Mouse (Mus musculus): ENCODE measurements around the gene Cib4. TPM values are rescaled to one million over a fixed set of nuclear protein-coding genes. Genes with fewer than 3 reads are reported as not detected.

Cib4 gene
- polyA plus RNA-seq, 2 experiments = 0.20 TPM; not detected in 1

- ATAC-seq (ENCODE audit: low FRiP score, low read depth) = no peak
- peak; percentile 49 for DNase-seq (ENCODE audit: low spot score)
- H3K27me3 ChIP-seq (ENCODE audit: control insufficient read depth, insufficient read depth, low read length) = no peaks in the 10 kb centered on the region
- no peaks in the 10 kb centered on the region for H3K36me3 ChIP-seq (ENCODE audit: control insufficient read depth, insufficient read depth, low read length)
- H3K4me2 ChIP-seq (replicated peaks; ENCODE audit: low read depth, low read length, severe bottlenecking) = no peak overlapping the region
- no peaks in the 10 kb centered on the region for H3K9me3 ChIP-seq (ENCODE audit: control insufficient read depth, low read length)
- H3K4me3 ChIP-seq (replicated peaks; ENCODE audit: low read length) = no peak overlapping the region
- TF ChIP-seq POLR2A (IDR thresholded peaks at IDR 0.05; ENCODE audit: borderline replicate concordance, extremely low read depth, insufficient read depth, insufficient read length) = no peak
- peaks cover 3% of the 10 kb centered on the region; the same call in 1 of the 2 replicates for H3K4me1 ChIP-seq (ENCODE audit: control insufficient read depth, insufficient read depth, low read length)
- H3K9ac ChIP-seq (ENCODE audit: low read depth, low read length, severe bottlenecking) = no peak overlapping the region
- no peak overlapping the region for H3K27ac ChIP-seq (replicated peaks; ENCODE audit: low read depth, low read length)
- 45% methylated on average over 9 of the region's 9 CpGs for WGBS
Measured at GRCm38 (mm10) chr5:30550334-30551021, 4.8 kb upstream of the Cib4 start.

DNA sequence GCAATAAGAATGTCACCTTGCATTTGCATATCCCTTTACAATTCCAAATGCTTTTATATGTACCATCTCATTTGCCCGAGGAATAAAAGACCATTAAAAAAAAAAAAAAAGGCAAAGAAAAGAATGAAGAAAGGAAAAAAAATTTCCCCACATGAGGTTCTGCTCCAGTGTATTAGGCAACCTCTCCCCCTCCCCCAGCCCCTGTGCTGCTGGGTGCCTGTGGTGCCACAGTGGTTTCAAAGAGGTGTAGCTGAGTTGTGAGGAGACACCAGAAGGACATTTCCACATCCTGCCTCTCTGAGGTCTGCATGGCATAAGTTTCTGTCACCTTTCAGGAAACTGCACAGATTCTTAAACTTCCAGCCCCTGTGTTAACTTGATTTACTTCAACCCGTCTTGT, 3.0 kb upstream of the Cib4 start:
- Histone ChIP-seq H3K27ac (replicated peaks; ENCODE audit: low read depth, low read length) (no peak overlapping the region), H3K4me1 (ENCODE audit: control insufficient read depth, insufficient read depth, low read length) (peaks cover 3% of the 10 kb centered on the region; the same call in 1 of the 2 replicates), H3K9ac (ENCODE audit: low read depth, low read length, severe bottlenecking) (no peak overlapping the region), H3K27me3 (ENCODE audit: control insufficient read depth, insufficient read depth, low read length) (no peaks in the 10 kb centered on the region), H3K4me3 (replicated peaks; ENCODE audit: low read length) (no peak overlapping the region), H3K9me3 (ENCODE audit: control insufficient read depth, low read length) (no peaks in the 10 kb centered on the region), H3K4me2 (replicated peaks; ENCODE audit: low read depth, low read length, severe bottlenecking) (no peak overlapping the region), H3K36me3 (ENCODE audit: control insufficient read depth, insufficient read depth, low read length) (no peaks in the 10 kb centered on the region)
- no peak for DNase-seq (ENCODE audit: low spot score)
- WGBS = 49% methylated on average over 2 of the region's 2 CpGs
- TF ChIP-seq POLR2A (IDR thresholded peaks at IDR 0.05; ENCODE audit: borderline replicate concordance, extremely low read depth, insufficient read depth, insufficient read length) = no peak
- no peak for ATAC-seq (ENCODE audit: low FRiP score, low read depth)

DNA sequence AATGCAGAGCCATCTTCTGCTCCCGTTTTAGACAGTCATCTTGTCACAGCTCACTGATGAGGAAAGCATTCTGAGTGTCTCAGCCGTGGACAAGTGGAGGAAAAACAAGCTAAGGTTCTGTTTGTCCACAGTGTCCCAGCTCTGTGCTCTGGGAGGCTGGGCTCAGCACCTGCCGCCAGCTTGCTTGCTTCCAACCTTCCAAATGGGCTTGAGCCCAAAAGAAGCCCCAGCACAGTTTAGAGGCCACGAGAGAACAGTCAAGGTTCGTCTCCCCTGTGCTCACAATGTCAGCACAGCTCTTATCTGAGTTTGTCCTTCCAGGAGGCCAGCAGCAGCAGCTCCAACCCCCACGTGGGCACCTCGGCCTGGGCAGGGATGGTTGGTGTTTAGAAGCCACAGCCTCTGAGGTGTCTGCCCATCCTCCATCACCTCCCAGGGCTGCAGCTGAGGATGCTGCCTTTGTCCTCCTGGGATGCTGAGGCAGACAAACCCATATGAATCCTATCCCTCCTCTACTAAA, 9.5 kb downstream of the Cib4 start:
- no peak for TF ChIP-seq POLR2A (IDR thresholded peaks at IDR 0.05; ENCODE audit: borderline replicate concordance, extremely low read depth, insufficient read depth, insufficient read length)
- H3K27ac ChIP-seq (replicated peaks; ENCODE audit: low read depth, low read length) = no peak overlapping the region
- H3K36me3 ChIP-seq (ENCODE audit: control insufficient read depth, insufficient read depth, low read length) = no peaks in the 10 kb centered on the region
- no peak overlapping the region for H3K4me3 ChIP-seq (replicated peaks; ENCODE audit: low read length)
- H3K4me2 ChIP-seq (replicated peaks; ENCODE audit: low read depth, low read length, severe bottlenecking) = no peak overlapping the region
- no peaks in the 10 kb centered on the region for H3K4me1 ChIP-seq (ENCODE audit: control insufficient read depth, insufficient read depth, low read length)
- ATAC-seq (ENCODE audit: low FRiP score, low read depth) (no peak), DNase-seq (ENCODE audit: low spot score) (no peak)
- H3K9me3 ChIP-seq (ENCODE audit: control insufficient read depth, low read length) = no peaks in the 10 kb centered on the region
- H3K27me3 ChIP-seq (ENCODE audit: control insufficient read depth, insufficient read depth, low read length) = no peaks in the 10 kb centered on the region
- 63% methylated on average over 7 of the region's 7 CpGs for WGBS
- H3K9ac ChIP-seq (ENCODE audit: low read depth, low read length, severe bottlenecking) = no peak overlapping the region

DNA sequence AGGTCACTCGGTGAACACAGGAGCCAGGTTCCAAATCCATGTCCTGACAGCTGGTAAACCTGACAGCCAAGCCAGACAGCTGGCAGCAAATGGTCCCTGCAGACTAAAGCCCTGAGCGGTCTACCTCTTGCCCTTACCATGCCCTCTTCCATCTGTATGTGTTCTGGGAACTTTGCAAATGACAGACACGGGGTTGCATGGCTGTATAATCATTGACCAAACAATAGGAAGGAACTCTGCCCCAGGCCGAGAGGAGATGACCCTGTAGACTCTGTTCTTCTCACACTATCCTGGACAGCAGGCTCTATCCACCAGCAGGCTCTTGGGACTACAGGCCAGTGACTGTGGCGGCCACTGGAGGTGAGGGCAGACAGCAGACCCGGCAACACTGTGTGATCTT, 11.0 kb downstream of the Cib4 start:
- no peaks in the 10 kb centered on the region for H3K9me3 ChIP-seq (ENCODE audit: control insufficient read depth, low read length)
- no peaks in the 10 kb centered on the region for H3K4me1 ChIP-seq (ENCODE audit: control insufficient read depth, insufficient read depth, low read length)
- no peak for TF ChIP-seq POLR2A (IDR thresholded peaks at IDR 0.05; ENCODE audit: borderline replicate concordance, extremely low read depth, insufficient read depth, insufficient read length)
- no peak overlapping the region for H3K4me3 ChIP-seq (replicated peaks; ENCODE audit: low read length)
- WGBS = 79% methylated on average over 6 of the region's 6 CpGs
- H3K4me2 ChIP-seq (replicated peaks; ENCODE audit: low read depth, low read length, severe bottlenecking) = no peak overlapping the region
- no peak overlapping the region for H3K9ac ChIP-seq (ENCODE audit: low read depth, low read length, severe bottlenecking)
- H3K27ac ChIP-seq (replicated peaks; ENCODE audit: low read depth, low read length) = no peak overlapping the region
- H3K27me3 ChIP-seq (ENCODE audit: control insufficient read depth, insufficient read depth, low read length) = no peaks in the 10 kb centered on the region
- H3K36me3 ChIP-seq (ENCODE audit: control insufficient read depth, insufficient read depth, low read length) = no peaks in the 10 kb centered on the region
- DNase-seq (ENCODE audit: low spot score) (no peak), ATAC-seq (ENCODE audit: low FRiP score, low read depth) (no peak)

DNA sequence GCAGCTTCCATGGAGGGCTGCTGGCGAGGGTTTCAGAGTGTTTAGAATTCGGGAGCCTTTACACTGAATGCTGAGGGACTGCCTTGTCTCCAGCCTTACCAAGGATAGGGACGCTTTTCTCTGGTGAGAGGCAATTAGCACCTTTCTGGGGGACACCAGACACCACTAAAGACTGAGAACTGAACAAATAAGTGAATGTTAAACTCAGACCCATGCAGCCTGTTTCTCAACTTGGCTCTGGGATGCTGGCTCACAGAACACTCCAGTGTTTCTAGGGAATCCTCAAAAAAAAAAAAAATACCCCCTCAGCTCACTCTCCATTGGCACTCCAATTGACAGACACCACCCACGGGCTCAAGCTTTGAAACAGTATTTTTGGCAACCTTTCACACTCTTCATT, 16.7 kb downstream of the Cib4 start:
- no peak for TF ChIP-seq POLR2A (IDR thresholded peaks at IDR 0.05; ENCODE audit: borderline replicate concordance, extremely low read depth, insufficient read depth, insufficient read length)
- H3K27me3 ChIP-seq (ENCODE audit: control insufficient read depth, insufficient read depth, low read length) = no peaks in the 10 kb centered on the region
- no peak overlapping the region for H3K4me2 ChIP-seq (replicated peaks; ENCODE audit: low read depth, low read length, severe bottlenecking)
- no peak overlapping the region for H3K9ac ChIP-seq (ENCODE audit: low read depth, low read length, severe bottlenecking)
- no peak overlapping the region for H3K4me3 ChIP-seq (replicated peaks; ENCODE audit: low read length)
- WGBS = 22% methylated on average over 4 of the region's 4 CpGs
- ATAC-seq (ENCODE audit: low FRiP score, low read depth) (no peak), DNase-seq (ENCODE audit: low spot score) (no peak)
- H3K4me1 ChIP-seq (ENCODE audit: control insufficient read depth, insufficient read depth, low read length) = peaks cover 5% of the 10 kb centered on the region; the same call in 1 of the 2 replicates
- H3K27ac ChIP-seq (replicated peaks; ENCODE audit: low read depth, low read length) = no peak overlapping the region
- no peaks in the 10 kb centered on the region for H3K36me3 ChIP-seq (ENCODE audit: control insufficient read depth, insufficient read depth, low read length)
- H3K9me3 ChIP-seq (ENCODE audit: control insufficient read depth, low read length) = no peaks in the 10 kb centered on the region
